Mouse (Mus musculus) c-Kit-positive CD71-negative TER-119-negative erythroid progenitor cells, embryonic 14.5 days (primary cell): ENCODE data around the gene Ccdc43.
"Not testable (repeated sequence)": the region's sequence is repeated elsewhere in the genome, so short reads cannot be mapped to it uniquely, and the experiment has no call there.

Experiments
- DNase-seq: peaks from one replicate; pipeline ENCODE4 v3.0.0-alpha.2; 2013; ENCODE audit warnings: low read depth

The Ccdc43 gene

DNA sequence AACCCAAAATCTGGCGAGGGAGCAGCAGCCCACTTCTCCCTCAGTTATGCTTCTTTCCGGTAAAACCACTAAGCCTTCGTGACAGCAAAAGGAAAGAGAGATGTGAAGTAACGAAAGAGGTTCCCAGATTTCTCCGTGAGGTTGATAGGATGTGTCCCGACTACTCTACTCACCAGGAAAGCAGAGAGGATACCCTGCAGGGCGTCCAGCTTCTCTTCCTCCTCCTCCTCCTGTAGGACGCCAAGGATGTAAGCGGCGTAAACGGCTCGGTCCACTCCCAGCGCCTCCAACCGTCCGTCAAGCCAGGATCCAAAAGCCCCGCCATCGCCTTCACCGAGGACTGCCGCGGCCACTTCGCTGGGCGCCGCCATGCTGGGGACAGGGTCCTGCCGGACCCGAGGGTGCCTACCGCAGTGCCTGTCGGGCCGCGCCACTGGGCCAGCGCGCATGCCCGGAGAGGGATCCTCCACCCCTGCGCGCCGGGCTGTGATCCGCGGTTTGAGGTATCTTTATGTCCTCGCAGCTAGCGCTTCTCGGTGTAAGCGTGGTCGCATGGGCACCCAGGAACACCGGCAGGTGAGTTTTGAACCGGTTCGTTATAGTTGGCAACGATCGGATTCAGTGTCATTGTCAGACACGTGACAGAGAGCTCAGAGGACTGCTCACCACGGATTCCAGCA, at the start of gene Ccdc43:
Gene Ccdc43, minus strand, starts transcription at position 445 of the 680 bp plus-strand sequence.
- peak; percentile 74 for DNase-seq

DNA sequence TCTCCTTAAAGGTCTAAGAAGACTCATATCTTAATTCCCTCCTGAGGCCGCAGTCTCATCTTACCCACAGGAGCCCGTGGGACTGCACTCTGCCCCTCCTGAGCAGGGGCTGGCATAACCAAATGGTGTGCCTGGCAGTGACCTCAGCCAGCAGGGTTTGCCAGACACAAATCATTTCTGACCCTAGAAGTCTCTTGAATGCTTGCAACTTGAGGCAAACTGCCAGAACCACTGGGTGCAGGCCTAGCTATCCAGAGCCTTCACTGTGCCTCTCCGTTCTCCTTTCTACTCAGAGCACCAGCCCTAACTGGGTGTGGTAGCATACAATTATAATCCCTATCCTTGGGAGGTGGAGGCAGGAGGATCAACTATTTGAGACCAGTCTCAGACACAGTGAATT, 47.2 kb upstream of the Ccdc43 start:
- DNase-seq = no peak

DNA sequence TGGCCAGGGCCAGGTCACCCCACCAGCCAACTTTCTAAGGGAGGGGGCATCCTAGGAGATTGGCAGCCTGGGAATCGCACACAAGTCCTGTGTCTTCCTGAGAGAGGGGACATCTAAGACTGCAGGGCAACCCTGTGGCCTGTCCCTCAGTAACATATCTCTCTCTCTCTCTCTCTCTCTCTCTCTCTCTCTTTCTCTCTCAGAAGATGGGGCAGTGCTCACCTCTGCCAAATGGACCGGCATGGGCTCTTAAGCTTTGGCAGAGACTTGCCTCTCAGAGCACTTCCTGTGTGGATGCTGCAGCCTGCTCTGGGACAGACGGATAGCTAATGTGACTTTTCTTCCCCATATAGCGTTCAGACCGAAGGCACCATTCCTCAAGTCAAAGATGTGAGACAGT, 45.3 kb upstream of the Ccdc43 start:
- no peak for DNase-seq

DNA sequence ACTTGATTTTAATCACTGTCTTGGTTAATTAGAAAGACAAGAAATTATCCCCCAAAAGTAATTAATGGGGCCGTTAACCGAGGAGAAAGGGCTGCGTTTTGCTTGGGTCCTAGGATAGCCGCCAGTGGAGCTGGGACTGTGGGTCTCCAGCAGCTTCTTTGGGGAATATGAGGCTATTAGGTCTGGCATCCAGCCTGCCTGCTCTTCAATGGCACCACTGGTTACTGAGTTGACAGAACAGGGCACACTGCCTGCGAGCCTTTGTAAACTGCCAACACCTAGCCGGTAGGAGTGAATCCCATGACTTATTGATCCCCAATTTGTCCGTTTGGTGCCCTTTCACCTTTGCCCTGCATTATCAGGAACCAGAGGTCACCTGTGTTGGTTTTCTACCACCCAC, 44.5 kb upstream of the Ccdc43 start:
- no peak for DNase-seq

DNA sequence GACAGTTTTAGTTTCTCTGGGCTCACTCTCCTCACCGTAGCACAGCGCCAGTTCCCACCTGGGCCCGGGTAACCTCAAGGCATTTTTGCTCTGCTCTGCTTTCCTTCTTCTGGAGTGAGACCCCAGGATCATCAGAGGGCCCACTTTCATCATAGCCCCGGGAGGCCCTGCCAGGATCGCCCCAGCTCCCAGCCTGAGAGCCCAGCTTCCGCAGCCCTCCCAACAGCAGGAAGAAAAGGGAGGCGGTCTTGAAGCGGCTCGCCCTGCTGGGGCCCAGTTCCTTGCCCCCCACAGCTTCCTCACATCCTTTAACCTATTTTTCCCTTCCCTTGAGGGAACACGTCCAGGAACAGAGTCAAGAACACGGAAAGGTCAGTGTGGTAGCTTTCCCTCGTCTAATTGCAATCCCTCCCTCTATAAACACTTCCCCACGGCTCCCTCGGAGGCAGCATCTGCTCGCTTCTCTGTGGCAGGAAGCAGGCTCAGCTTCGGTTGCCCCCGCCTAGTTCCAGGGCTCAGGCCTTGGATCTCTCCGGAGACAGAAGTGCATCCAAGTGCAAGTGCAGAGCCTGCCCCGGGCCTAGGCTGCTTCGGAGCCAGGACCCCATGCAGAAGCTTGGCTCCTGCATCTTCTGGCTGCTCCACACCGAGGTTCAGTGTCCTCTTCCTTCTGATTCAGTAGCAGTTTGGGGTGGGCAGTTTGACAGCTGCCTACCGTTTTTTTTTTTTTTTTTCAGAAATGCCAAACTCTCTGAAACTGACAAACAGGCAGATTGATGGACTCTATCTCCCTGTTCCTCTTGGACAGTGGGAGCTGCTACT, 43.8 kb upstream of the Ccdc43 start:
- no peak for DNase-seq

DNA sequence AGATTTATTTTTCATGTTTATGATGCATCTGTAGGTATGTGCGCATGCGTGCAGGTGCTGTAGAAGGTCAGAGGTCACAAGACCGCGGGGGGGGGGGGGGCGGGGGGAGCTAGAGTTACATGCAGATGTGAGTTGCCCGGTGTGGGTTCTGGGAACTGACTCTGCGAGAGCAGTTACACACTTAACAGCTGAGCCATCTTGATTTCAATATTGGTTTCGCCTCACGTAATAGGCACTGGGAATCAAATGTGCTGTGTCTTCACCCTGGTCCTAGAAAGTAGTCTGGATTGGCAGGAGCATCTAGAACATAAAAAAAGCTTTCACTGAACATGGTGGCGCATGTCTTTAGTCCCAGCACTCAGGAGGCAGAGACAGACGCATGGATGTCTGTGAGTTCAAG, 43.1 kb upstream of the Ccdc43 start:
- no peak for DNase-seq

DNA sequence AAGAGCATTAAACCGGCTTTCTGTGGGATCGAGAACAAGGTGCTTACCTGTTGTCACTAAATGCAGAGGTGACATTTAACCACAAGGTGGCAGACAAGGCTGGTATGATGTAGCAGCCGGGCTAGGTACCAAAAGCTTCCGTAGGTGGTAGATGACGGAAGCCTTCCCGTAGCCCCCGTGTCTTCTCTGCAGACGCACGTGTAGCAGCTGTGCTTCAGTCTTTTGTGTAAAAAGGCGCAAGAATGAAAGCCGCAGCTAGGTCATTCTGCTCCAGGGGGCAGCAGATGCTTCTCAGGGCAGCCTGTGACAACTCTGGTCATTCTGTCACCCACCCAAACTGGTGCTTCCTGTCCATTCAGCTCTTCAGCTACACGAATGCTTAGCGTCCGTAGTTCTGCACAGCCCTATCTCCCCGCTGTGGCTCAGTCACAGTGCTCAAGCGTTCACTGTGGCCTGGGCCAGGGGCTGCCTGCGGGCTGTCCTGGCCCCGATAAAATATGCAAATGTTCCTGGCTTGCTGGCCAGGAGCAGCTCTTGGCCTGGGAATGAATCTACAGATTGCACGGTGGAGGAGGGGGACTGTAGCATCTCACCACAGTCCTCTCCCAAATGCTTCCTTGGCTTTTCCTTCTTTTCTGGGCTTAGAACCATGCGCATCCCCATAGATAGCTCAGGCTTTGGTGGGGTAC, 41.8 kb upstream of the Ccdc43 start:
- DNase-seq = peak; percentile 54

DNA sequence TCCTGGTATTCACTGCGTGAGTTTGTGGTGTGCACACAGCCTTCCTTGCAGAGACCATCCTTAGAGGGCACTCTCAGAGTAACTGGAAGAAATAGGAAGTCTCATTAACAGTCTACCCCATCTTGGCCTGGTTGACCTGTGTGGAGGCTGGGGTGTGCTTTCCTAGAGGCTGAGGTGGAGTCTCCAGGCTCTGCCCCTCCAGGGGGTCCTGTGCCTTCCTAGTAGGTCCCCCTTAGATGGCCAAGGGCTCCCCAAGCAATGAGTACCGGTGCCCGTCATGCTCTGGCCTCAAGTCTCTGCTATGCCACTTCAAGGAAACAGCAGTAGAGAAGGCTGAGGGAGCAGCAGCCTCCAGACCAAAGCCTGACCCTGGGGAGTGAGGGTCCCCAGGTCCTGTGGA, 40.5 kb upstream of the Ccdc43 start:
- DNase-seq = no peak

DNA sequence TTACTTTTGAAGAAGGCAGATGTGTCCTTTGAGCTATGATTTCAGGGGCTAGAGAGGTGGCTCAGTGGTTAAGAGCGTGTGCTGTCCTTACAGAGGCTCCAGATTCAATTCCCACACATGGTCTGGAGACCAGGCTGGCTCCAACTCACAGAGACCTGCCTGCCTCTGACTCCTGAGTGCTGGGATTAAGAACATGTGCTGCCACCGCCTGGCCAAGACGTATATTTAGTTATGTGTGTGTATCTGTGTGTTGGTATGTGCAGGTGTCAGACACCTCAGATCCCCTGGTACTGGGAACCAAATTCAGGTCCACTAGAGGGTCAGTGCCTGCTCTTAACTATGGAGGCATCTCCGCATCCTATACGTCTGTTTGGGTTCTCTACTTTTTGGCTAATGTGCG, 37.4 kb upstream of the Ccdc43 start:
- no peak for DNase-seq

DNA sequence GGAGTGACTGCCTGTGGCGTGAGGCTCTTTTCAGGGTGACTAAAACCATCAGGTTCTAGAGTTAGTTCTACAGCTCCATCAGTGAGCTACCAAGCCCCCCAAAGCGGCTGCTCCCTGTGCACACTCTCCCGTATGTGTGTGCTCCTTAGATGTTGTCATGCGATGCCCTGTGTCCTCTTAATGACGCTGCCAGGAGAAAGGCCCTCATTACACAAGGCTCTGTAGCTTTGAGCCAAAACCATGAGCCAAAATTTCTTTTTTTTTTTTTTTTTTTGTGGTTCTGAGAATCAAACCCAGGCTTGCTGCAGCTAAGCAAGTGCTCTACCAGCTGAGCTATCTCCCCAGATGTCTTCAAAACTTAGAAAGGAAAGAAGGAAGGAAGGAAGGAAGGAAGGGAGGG, 35.6 kb upstream of the Ccdc43 start:
- no peak for DNase-seq

DNA sequence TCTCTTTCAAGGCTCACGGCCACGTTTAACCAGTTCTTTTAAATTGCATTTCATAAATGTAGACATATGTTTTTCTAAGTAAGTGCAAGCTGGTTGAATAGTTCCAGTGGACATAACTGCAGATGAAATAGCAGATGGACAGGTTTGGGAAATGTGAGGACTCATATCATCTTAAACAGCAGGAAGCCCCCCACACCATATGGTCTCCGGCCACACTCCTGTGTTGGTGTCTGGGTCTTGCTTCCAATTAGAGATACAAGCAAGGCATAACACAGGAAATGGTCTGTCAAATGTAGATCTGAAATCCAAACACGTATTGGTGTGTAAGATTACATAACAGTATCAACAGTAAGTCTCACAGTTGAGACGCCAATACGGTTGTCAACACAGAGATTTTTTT, 33.8 kb upstream of the Ccdc43 start:
- DNase-seq = no peak

DNA sequence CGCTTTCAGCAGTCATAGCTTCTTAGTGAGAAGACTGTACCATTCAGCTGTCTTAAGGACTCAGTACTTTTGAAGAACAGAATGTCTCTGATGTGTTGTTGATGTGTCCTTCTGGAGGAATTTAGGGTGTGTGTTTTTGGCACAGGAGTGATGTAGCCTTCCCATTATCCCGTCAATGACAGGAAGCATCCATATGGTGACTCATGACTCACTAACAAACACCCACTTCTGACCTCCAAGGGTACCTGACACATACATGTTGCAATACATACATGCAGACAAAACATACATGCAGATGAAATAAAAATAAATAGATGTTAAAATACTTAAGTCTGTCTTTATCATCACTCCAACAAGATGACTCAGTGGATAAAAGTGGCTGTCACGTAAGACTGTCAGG, 32.3 kb upstream of the Ccdc43 start:
- no peak for DNase-seq

DNA sequence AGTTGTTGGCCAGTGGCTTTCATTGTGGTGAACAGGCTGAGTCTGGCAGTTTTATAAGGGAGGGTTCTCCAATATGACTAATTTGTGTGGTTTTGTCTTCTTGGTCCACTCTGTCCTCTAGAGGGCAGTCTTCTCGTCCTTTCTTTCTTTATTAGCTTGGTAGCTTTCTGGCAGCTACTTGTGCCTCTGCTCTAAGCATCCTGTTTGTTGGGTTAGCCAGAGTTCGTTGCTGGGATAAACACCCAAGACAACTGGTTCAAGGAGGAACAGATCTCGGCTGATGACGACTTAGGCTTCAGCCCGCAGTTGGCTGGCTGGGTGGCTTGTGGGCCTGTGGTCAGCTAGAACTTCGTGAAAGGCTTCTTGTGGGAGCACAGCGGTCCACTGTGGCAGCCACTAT, 31.0 kb upstream of the Ccdc43 start:
- DNase-seq = peak; percentile 58

DNA sequence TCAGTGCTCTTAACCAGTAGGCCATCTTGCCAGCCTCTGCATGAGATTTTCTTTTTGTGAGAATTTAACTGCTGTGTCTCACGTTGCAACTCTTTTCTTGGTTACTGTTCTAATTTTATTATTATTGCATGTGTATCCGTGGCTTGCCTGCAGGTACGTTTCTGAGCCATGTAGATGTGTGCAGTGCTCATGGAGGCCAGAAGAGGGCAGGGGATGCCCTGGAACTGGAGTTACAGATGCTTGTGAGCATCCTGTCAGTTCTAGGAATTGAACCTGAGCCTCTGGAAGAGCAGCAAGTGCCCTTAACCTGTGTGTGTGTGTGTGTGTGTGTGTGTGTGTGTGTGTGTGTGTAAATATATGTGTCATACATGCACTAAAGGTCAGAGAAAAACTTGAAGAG, 28.0 kb upstream of the Ccdc43 start:
- DNase-seq = no peak

DNA sequence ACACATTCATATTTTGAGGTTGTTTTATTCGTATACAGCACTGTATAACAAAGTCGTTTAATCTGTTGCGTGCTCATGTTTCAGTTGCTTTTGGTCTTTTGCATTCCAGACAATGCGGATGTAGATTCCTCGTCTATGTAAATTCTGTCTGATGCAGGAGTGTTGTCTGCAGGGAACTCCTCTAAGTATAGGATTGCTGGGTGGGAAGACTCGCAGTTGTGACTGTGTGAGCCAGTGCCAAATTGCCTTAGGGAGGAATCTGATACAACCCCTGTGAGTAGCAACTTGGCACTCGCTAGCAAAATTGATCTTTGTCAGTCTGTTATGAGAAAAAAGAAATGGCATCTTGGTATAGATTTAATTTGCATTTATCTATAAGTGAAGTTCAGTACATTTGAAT, 18.6 kb upstream of the Ccdc43 start:
- DNase-seq = no peak

DNA sequence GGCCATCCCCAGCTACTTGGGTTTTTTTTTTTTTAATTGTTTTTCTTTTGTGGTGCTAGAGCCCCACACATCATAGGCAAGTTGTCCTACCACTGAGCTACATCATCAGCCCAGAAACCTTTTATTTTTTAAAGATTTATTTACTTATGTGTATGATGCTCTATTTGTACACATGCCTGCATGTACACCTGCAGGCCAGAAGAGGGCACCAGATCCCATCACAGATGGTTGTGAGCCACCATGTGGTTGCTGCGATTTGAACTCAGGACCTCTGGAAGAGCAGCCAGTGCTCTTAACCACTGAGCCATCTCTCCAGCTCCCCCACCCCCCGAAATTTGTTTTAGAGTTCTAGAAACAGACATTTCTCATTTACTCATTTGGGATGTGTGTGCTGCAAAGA, 17.0 kb upstream of the Ccdc43 start:
- DNase-seq = not testable (repeated sequence)

DNA sequence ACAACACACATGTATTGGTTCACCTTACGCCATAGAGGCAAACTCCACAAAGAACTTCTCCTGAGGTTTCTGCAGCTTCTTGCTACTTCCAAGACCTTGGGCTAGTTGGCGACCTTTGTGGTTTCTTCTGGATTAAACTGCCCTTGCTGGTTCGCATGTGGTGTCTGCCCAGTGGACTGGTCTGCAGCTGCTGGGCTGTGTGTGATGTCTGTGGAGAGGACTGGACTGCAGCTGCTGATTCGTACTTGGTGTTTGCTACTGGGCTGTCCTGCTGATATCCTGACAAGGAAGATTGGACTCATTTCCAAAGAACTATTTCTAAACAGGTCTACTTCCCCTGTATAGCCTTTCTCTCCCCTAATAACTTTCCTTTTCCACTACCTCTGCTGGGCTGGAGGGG, 14.8 kb upstream of the Ccdc43 start:
- no peak for DNase-seq

DNA sequence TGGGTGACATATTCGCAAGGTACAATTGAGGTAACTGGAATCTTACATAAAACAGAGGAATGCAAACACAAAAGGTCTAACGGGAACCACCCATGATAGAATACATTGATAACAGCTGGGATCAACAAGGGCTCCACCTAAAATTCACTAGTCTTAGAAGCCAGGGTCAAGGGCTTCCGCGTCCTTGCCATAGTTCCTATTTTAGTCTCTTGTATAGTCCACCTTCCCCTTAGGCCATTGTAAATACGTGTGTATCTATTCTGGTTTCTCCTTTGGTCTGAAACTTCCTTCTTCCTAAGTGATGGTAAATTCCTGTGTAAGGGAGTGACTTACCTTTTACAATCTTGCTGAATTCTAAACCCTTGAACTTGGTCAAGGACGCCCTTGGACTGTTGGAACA, 4.6 kb upstream of the Ccdc43 start:
- DNase-seq = not testable (repeated sequence)

DNA sequence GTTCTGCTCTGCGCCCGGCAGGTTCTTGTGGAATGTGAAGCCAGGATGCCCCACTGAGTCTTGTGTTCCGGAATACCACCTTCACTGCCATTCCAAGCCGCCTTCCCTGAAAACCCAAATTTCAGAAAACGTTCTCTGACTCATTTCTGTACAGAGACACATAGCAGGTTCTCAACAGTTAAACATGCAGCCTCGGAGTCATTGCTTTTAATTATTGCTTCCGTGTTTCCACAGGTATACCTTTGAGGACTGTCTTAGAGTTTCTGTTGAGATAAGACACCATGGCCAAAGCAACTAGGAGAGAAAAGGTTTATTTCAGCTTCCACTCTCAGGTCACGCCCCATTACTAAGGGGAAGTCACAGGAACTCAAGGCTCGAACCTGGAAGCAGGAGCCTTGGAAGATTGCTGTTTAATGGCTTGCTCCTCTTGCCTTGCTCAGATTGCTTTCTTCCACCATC, 465 bp upstream of the Ccdc43 start:
- DNase-seq = no peak

DNA sequence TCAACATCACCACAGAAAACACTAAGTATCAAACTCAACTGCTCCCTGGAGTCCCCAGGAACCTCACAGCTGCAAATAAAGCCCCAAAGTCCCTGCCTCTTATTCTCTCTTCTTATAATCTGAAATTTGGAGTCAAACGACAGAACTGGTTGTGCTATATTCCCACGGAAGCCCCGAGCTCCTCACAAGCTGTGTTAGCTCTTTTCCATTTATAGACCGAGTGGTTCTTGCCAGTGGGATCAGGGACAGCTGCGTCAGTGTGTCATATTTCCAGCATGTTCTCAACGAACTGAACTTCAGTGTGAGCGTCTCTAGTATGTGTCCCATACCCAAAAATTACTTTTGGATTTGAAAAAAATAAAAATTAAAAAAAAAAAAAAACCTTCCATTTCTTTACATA, 2.3 kb downstream of the Ccdc43 start:
- DNase-seq = no peak

DNA sequence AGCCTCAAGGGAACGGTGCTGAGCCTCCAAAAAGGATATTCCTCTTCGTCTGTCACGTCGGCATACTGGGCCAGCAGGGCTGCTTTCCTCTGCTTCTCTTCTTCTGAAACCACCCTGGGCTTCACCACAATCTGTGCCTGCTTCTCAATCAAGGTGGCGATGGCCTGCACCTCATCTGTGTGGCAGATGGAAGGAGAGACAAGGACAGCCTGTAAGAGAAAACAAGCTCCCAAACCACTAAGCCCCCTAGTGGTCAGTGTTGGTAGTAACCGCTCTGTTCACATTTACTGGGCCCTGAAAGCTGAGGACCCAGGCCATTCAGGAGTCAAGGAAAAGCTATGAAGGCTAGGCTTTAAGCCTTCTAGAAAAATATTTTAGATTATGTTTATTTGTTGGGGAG, 7.4 kb downstream of the Ccdc43 start:
- DNase-seq = peak; percentile 65

DNA sequence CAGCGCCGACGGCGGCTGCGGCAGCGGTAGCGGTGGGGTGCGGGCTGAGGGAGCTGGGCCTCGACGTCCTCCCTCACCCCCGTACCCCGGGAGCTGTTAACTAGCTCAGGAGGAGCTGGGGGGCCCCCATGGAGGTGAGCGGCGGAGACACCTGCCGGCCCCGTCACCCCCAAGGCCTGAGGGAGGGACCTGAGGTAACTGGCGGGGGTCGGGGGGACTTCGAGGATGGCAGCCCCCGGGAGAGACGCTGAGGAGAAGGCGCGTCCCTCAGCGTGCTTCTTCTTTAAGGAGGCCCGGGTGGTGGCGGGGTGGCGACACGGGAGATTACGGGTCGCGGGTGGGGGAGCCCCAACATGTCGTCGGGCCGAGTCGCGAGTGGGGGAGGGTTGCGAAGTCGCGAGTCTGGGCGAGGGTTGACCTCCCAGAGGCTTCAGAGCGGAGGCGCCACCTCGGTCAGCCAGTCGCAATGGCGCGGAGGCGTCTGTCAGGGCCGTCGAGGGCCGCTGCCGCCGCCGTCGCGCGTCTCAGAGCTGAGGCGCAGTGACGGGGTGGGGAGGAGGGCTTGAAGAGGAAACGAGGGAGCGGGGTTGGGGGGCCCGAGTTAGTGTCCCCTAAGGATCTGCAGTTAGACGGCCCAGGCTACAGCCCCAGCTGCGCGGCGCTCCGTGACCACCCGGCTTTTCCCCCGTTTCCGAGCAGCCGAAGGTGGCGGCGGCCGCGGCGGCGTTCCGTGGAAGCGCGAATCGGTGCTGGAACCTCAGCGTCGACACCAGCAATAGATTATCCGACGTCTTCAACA, 31.7 kb downstream of the Ccdc43 start:
- no peak for DNase-seq
